Mouse (Mus musculus): Measurements from ENCODE around the gene Gm21887. TPM values are rescaled to one million over a fixed set of nuclear protein-coding genes. Genes with fewer than 3 reads are reported as not detected.
A peak's percentile ranks its signal among the peaks of the same experiment; 100 is the strongest.
"Not testable (repeated sequence)": the region's sequence is repeated elsewhere in the genome, so short reads cannot be mapped to it uniquely, and the experiment has no call there.

The Gm21887 gene
- polyA plus RNA-seq, 1 experiment from 2014 or later: 45.5 TPM

- H3K4me3 ChIP-seq (ENCODE audit: inconsistent target): peak overlapping the region; percentile 9
- H3K36me3 ChIP-seq (ENCODE audit: inconsistent target): peaks cover 22% of the 10 kb centered on the region
- peak overlapping the region; percentile 71 for H3K27ac ChIP-seq
- peaks cover 55% of the 10 kb centered on the region for H3K79me2 ChIP-seq (ENCODE audit: inconsistent target)
- 46% methylated on average over 29 of the region's 29 CpGs for WGBS (ENCODE audit: missing documents)
Observed at GRCm38 (mm10) chrX:169978436-169979381, 30.8 kb upstream of the Gm21887 start.

DNA sequence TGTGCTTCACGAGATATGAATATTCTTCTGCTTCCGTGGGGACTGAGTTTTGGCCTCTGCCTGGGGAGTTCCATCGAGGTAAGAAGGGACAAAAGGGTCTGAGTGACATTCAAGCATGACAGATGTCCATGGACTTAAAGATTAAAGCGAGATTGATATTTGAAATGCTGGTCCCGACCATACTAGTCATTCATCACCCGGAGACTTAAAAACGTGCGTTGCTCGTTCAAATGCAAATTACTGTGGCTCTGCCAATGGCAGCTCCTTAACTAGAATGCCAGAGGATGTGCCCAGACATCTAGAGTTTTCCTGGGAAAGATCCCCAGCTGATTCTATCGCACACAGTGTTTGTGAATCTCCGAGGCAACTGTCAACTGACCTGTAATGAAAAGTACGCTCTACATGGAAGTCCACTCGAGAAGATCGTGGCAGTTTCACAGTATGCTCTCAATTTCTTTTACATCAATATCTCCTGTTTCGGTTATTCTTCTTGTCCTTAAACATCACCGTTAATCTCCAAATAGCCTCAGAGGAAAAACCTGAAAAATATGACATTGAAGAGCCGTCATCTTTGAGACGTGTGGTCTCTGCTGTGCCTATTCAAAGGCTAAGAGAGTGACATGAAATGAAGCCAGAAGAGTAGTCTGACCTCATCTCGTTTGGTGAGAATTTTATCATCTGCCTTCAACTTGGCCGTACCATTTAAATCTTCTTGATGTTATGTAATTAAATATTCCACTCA is 29.8 kb upstream of the Gm21887 start:
- peaks cover 31% of the 10 kb centered on the region for H3K36me3 ChIP-seq (ENCODE audit: inconsistent target)
- peak overlapping the region; percentile 9 for H3K4me3 ChIP-seq (ENCODE audit: inconsistent target)
- WGBS (ENCODE audit: missing documents): 82% methylated on average over 20 of the region's 20 CpGs
- peaks cover 55% of the 10 kb centered on the region for H3K79me2 ChIP-seq (ENCODE audit: inconsistent target)
- peak overlapping the region; percentile 71 for H3K27ac ChIP-seq

- 85% methylated on average over 6 of the region's 6 CpGs for WGBS (ENCODE audit: missing documents)
- peak overlapping the region; percentile 71 for H3K27ac ChIP-seq
- H3K36me3 ChIP-seq (ENCODE audit: inconsistent target): peaks cover 37% of the 10 kb centered on the region
- not testable (repeated sequence) for H3K4me3 ChIP-seq (ENCODE audit: inconsistent target)
- peaks cover 50% of the 10 kb centered on the region for H3K79me2 ChIP-seq (ENCODE audit: inconsistent target)
Observed at GRCm38 (mm10) chrX:169980203-169980556, 29.3 kb upstream of the Gm21887 start.

DNA sequence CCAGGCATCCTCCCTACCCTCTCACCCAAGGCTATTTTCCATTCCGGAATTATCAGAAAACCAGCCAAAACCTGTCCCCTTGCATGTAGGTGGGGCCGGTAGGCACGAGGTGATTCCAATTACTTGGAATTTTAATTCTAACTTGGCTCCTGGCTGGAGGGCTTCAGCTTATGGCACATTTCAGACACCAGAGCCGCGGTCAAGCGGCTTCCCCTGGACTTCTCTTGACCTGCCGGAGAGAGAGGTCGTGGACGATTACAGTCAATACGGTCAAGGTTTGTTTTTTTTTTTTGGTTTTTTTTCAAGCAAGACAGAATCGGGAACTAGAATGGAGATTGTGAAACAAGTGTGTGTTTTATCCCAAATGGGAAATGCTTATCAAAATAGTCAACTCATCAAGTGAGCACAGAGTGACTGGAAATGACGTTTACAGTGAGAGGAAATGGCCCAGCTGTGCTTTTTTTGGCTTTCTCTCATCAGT is 28.6 kb upstream of the Gm21887 start:
- H3K27ac ChIP-seq: peak overlapping the region; percentile 71
- peaks cover 43% of the 10 kb centered on the region for H3K36me3 ChIP-seq (ENCODE audit: inconsistent target)
- H3K79me2 ChIP-seq (ENCODE audit: inconsistent target): peaks cover 49% of the 10 kb centered on the region
- no peak overlapping the region for H3K4me3 ChIP-seq (ENCODE audit: inconsistent target)
- 59% methylated on average over 12 of the region's 12 CpGs for WGBS (ENCODE audit: missing documents)

GRCm38 (mm10) chrX:169981761-169982181 is 27.7 kb upstream of the Gm21887 start:
- H3K36me3 ChIP-seq (ENCODE audit: inconsistent target): peaks cover 50% of the 10 kb centered on the region
- 92% methylated on average over 19 of the region's 19 CpGs for WGBS (ENCODE audit: missing documents)
- peaks cover 41% of the 10 kb centered on the region for H3K79me2 ChIP-seq (ENCODE audit: inconsistent target)
- not testable (repeated sequence) for H3K4me3 ChIP-seq (ENCODE audit: inconsistent target)
- H3K27ac ChIP-seq: peak overlapping the region; percentile 71

GRCm38 (mm10) chrX:169982606-169983400 is 26.7 kb upstream of the Gm21887 start:
- H3K4me3 ChIP-seq (ENCODE audit: inconsistent target); H3K27ac ChIP-seq: not testable (repeated sequence)
- Histone ChIP-seq H3K79me2 (ENCODE audit: inconsistent target) (peaks cover 31% of the 10 kb centered on the region; the same call in 1 of the 2 replicates), H3K36me3 (ENCODE audit: inconsistent target) (peaks cover 54% of the 10 kb centered on the region)
- 93% methylated on average over 23 of the region's 23 CpGs for WGBS (ENCODE audit: missing documents)

DNA sequence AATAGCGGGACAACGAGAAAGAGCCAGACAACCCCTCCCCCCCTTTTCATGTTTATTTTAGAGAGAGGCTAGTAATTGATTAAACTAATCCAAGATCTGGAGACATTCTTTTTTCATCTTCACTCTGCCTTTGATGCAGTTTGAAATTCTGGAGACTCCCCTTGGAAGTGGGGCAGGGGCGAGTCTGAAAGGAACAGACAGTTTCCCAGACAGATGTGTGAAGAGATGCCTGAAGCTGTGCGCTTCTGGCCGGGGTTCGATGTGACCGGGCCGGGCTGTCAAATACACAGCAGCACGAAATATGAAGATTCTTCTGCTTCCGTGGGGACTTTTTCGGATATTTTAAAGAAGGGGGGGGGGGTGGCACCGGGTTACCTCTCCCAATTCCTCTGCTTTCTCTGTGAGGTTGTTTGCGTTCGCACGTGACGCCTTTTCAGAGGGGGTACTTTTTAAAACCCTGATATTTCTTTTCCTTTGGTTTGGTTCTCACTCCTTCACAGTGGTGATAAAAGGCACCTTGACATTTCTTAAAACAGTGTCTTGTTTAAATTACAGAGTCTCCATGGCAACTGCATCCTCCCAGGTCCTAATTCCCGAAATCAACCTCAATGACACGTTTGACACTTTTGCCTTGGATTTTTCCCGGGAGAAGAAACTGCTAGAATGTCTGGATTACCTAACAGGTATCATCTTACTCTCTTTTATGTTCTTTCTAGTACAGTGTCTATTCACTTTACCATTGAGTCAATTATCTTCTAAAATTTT is 25.9 kb upstream of the Gm21887 start:
- Histone ChIP-seq H3K36me3 (ENCODE audit: inconsistent target) (peaks cover 57% of the 10 kb centered on the region), H3K79me2 (ENCODE audit: inconsistent target) (peaks cover 25% of the 10 kb centered on the region; the same call in 1 of the 2 replicates)
- 92% methylated on average over 19 of the region's 19 CpGs for WGBS (ENCODE audit: missing documents)
- not testable (repeated sequence) for H3K27ac ChIP-seq; H3K4me3 ChIP-seq (ENCODE audit: inconsistent target)

- H3K27ac ChIP-seq; H3K4me3 ChIP-seq (ENCODE audit: inconsistent target): not testable (repeated sequence)
- 85% methylated on average over 7 of the region's 7 CpGs for WGBS (ENCODE audit: missing documents)
- Histone ChIP-seq H3K36me3 (ENCODE audit: inconsistent target) (peaks cover 58% of the 10 kb centered on the region), H3K79me2 (ENCODE audit: inconsistent target) (peaks cover 25% of the 10 kb centered on the region; the same call in 1 of the 2 replicates)
Observed at GRCm38 (mm10) chrX:169984331-169984730, 25.1 kb upstream of the Gm21887 start.

DNA sequence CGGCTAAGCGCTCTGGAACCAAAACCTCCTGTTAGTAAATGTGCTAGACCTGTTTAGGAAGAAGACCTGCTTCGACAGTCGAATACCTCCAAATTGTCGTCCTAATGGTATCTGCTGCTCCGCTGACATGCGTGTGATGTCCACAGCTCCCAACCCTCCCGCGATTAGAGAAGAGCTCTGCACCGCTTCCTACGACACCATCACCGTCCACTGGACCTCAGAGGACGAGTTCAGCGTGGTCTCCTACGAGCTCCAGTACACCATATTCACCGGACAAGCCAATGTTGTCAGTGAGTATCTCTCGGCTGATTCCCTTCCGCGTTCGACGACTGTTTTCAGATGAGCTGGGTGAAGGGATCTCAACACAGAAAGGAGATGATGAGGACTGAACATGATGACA is 24.6 kb upstream of the Gm21887 start:
- peaks cover 21% of the 10 kb centered on the region; the same call in 1 of the 2 replicates for H3K79me2 ChIP-seq (ENCODE audit: inconsistent target)
- WGBS (ENCODE audit: missing documents): 87% methylated on average over 21 of the region's 21 CpGs
- not testable (repeated sequence) for H3K27ac ChIP-seq; H3K4me3 ChIP-seq (ENCODE audit: inconsistent target)
- H3K36me3 ChIP-seq (ENCODE audit: inconsistent target): peaks cover 58% of the 10 kb centered on the region

DNA sequence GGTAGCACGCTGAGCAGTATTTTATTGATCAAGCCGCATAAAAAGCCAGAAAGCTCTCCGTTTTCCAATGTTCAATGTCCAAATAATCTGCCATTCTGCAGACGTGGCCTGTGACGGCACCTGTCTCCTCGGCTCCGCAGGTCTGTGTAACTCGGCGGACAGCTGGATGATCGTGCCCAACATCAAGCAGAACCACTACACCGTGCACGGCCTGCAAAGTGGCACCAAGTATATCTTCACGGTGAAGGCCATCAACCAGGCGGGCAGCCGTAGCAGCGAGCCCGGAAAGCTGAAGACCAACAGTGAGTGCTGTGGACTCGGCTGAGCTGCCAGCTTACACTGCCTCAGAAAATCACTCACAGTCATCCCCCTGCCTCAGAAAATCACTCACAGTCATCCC is 23.7 kb upstream of the Gm21887 start:
- WGBS (ENCODE audit: missing documents): 88% methylated on average over 18 of the region's 18 CpGs
- peaks cover 58% of the 10 kb centered on the region for H3K36me3 ChIP-seq (ENCODE audit: inconsistent target)
- H3K79me2 ChIP-seq (ENCODE audit: inconsistent target): peaks cover 16% of the 10 kb centered on the region; the same call in 1 of the 2 replicates
- H3K4me3 ChIP-seq (ENCODE audit: inconsistent target); H3K27ac ChIP-seq: not testable (repeated sequence)

GRCm38 (mm10) chrX:169986519-169987367 is 22.7 kb upstream of the Gm21887 start:
- Histone ChIP-seq H3K36me3 (ENCODE audit: inconsistent target) (peaks cover 56% of the 10 kb centered on the region), H3K4me3 (ENCODE audit: inconsistent target) (peak overlapping the region; percentile 2; the same call in 1 of the 2 replicates), H3K79me2 (ENCODE audit: inconsistent target) (peaks cover 12% of the 10 kb centered on the region; the same call in 1 of the 2 replicates), H3K27ac (peak overlapping the region; percentile 19)
- WGBS (ENCODE audit: missing documents): 39% methylated on average over 46 of the region's 51 CpGs

GRCm38 (mm10) chrX:169987368-169987837 is 22.1 kb upstream of the Gm21887 start:
- peaks cover 49% of the 10 kb centered on the region for H3K36me3 ChIP-seq (ENCODE audit: inconsistent target)
- 89% methylated on average over 28 of the region's 28 CpGs for WGBS (ENCODE audit: missing documents)

More at GRCm38 (mm10) chrX:169987368-169987837, 22.1 kb upstream of the Gm21887 start:
- H3K27ac ChIP-seq: 0 out of 2 replicates have a peak overlapping the region, but pooled peaks have one; percentile 0
- peak overlapping the region; percentile 0; the same call in 1 of the 2 replicates for H3K4me3 ChIP-seq (ENCODE audit: inconsistent target)
- not testable (repeated sequence) for H3K79me2 ChIP-seq (ENCODE audit: inconsistent target)
